Mouse (Mus musculus) left cerebral cortex, adult 2 months (tissue): ENCODE measurements around the gene Hectd3. TPM values are rescaled to one million over a fixed set of nuclear protein-coding genes. Genes with fewer than 3 reads are reported as not detected.

Experiments
- DNase-seq, 2 experiments: peaks; one replicate each; pipeline ENCODE4 v3.0.0; 2021 to 2022; ENCODE audit warnings: low spot score in 2 of 2, mixed read lengths in 1 of 2; ENCODE audit errors: extremely low spot score in 1 of 2
- H3K27ac ChIP-seq: fragments of 200-600 bp; 2 replicates; pipeline ENCODE4 v1.8.1; 2022
- H3K4me3 ChIP-seq: fragments of 200-600 bp; 2 replicates; pipeline ENCODE4 v1.8.1; 2022
- CTCF ChIP-seq: fragments of 200-600 bp; IDR thresholded peaks from 2 replicates; pipeline ENCODE4 v1.8.1; 2022; ENCODE audit warnings: antibody characterized with exemption, mild to moderate bottlenecking, moderate library complexity
- intact Hi-C: fragments of 180-260 bp; cut with DNase I; formaldehyde crosslinking; loops from one replicate; pipeline ENCODE4 v1.15.1; 2025
- total RNA-seq, 2 experiments: library from RNA; stranded (reverse); gene quantifications; 2 replicates each; pipeline ENCODE4 v1.2.3; 2021

The Hectd3 gene
- total RNA-seq, 2 experiments from 2014 or later: 41.9 to 43.6 TPM

- peak within 1 kb of the TSS; percentile 94 for H3K4me3 ChIP-seq
- peak within 1 kb of the TSS; percentile 77 for H3K27ac ChIP-seq
- intact Hi-C loops: loop anchor here (2.0 kb wide), 1 partner anchor 25 kb away; the partner anchor contains the start of genes Hectd3 and Urod
- TF ChIP-seq CTCF: peak; percentile 5
- DNase-seq: peak; percentile 90 to 93
Measured at GRCm38 (mm10) chr4:117019206-117020134, 24.4 kb downstream of the Hectd3 start, which contains the start of gene Eif2b3. Gene Eif2b3, plus strand, starts transcription at chr4:117019402.

GRCm38 (mm10) chr4:117023469-117023868 is 28.4 kb downstream of the Hectd3 start:
- H3K27ac ChIP-seq: no peak overlapping the region
- H3K4me3 ChIP-seq: no peak overlapping the region
- intact Hi-C loops: no loop called here
- DNase-seq: no peak
- TF ChIP-seq CTCF: no peak

- Histone ChIP-seq H3K4me3 (no peak overlapping the region), H3K27ac (no peak overlapping the region)
- intact Hi-C loops: no loop called here
- peak; percentile 46 for TF ChIP-seq CTCF
- no peak for DNase-seq
Measured at GRCm38 (mm10) chr4:117031105-117031504, 36.0 kb downstream of the Hectd3 start.

DNA sequence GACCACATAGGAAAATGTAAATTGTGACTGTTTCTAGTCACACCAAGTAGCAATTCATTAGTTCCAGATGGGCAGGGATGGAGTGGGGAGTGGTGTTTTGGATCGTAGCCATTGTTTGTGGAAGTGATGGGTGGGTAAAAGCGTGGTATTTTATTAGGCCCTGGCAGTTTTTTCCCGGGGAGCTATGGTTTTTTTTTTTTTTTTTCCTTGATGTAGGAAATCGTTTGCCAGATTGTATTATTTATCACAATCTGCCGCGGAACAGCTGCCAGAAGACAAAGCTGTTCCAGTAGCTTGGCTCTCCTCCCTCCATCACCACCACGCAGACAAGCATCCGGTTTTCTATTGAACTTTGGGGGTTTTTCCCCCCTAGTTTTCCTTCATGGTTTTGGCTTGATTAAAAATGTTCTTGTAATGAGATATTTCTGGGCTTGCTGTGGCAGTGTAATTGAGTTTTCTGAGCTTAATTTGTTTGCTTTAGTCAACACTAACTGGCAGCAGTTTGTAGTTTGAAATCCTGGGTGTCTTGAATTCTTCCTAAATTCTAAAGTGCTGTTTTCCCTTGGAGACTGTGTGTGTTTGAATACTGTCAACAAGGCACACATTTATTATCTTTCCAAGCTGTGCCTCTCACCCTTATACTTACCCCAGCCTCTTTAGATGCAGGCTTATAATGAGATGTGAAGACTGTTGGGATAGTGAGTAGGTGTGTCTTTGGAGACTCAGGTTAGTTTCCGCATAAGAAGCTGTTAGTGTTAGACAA is 45.0 kb downstream of the Hectd3 start:
- TF ChIP-seq CTCF: no peak
- DNase-seq: peak; percentile 28 to 44
- no peak overlapping the region for H3K4me3 ChIP-seq
- intact Hi-C loops: no loop called here
- H3K27ac ChIP-seq: peak overlapping the region; percentile 48; the same call in 1 of the 2 replicates

GRCm38 (mm10) chr4:117040791-117041190 is 45.7 kb downstream of the Hectd3 start:
- no peak for TF ChIP-seq CTCF
- intact Hi-C loops: no loop called here
- no peak overlapping the region for H3K4me3 ChIP-seq
- H3K27ac ChIP-seq: peak overlapping the region; percentile 37; the same call in 1 of the 2 replicates
- no peak for DNase-seq

- no peak for TF ChIP-seq CTCF
Measured at GRCm38 (mm10) chr4:117041283-117041721, 46.2 kb downstream of the Hectd3 start.

DNA sequence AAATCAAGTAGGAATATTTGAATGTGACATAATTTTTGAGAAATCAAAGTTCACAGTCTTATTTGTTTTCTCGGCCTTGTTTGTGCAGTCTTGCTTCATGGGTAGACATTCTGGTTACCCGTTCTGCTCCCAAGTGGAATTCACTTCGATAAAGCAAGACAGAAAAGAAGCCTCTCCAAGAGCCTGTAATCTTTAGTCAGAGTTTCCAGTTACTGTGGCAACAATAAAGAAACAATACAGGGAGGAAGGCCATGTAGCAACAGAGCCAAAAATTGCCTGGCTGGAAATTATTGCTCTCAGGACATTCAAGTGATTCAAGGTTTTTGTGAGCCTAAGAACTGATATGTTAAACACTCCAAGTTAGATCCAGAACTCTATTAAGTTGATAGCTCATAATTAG is 53.7 kb downstream of the Hectd3 start:
- no peak overlapping the region for H3K4me3 ChIP-seq
- no peak for TF ChIP-seq CTCF
- intact Hi-C loops: no loop called here
- no peak for DNase-seq
- H3K27ac ChIP-seq: no peak overlapping the region

More at GRCm38 (mm10) chr4:117041283-117041721, 46.2 kb downstream of the Hectd3 start:
- Histone ChIP-seq H3K27ac (no peak overlapping the region; the same call in 1 of the 2 replicates), H3K4me3 (no peak overlapping the region)
- intact Hi-C loops: no loop called here
- DNase-seq: no peak

DNA sequence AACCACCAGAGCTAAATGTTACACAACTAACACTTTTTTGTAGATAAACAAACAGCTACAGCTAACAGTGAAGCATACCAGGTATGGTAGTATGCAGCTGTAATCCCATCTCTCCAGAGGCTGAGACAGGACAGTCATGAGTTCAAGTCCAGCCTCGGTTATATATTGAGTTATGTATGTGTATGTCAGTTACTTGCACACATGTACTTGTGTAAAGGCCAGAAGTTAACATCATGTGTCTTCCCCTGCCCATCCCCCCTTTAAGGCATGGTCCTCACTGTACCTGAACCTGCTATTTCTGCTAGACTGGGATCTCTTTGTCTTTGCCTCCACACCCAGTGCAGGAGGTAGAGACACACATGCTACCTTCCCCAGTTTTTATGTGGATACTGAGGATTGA is 54.4 kb downstream of the Hectd3 start:
- no peak overlapping the region for H3K4me3 ChIP-seq
- no peak for TF ChIP-seq CTCF
- intact Hi-C loops: no loop called here
- no peak overlapping the region for H3K27ac ChIP-seq
- no peak for DNase-seq

DNA sequence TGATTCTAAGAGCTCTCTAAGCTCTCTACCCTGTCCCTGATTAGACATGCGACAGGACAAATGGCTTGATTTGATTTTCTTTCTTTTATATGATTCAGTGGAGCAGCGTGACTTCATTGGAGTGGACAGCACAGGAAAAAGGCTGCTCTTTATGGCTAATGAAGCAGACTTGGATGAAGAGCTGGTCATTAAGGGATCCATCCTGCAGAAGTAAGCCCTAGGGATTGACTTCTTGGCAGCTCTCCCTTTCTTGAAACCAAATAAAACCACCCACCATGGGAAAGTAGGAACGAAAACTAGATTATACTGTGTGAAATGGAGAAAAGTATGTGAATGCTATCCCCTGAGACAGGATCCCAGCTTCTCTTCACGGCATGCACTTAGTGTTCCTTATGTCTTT is 57.5 kb downstream of the Hectd3 start:
- Histone ChIP-seq H3K27ac (no peak overlapping the region), H3K4me3 (no peak overlapping the region)
- DNase-seq: no peak
- intact Hi-C loops: no loop called here
- no peak for TF ChIP-seq CTCF

DNA sequence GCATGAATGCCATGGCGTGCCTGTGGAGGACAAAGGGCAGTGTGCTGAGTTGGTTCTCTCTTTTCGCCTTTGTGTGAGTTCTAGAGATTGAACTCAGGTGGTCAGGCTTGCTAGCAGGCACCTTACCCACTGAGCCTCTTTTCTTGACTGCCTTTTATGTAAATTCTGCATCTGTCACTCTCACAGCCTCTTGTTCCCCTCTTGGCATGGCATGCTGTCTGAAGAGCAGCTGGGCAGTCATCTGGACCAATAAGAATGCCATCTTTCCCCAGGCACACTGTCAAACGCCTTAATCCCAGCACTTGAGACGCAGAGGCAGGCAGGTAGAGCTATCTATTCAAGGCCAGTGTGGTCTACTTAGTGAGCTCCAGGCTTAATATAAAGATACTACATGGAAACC is 58.8 kb downstream of the Hectd3 start:
- intact Hi-C loops: no loop called here
- H3K27ac ChIP-seq: no peak overlapping the region

More for the DNA sequence above, 58.8 kb downstream of the Hectd3 start:
- H3K4me3 ChIP-seq: no peak overlapping the region
- no peak for DNase-seq
- no peak for TF ChIP-seq CTCF

Other genes starting within 250 kb of the Hectd3 start
- 10 to 100 TPM; 13.0 to 13.4 TPM for gene Toe1, start 187.7 kb upstream of the Hectd3 start, total RNA-seq
- gene Mutyh, start 187.6 kb upstream of the Hectd3 start, total RNA-seq: 1 to 10 TPM; 2.5 to 3.8 TPM
- 1 to 10 TPM; 1.4 to 1.6 TPM for gene Hpdl, start 173.6 kb upstream of the Hectd3 start, total RNA-seq
- gene Zswim5, start 117.9 kb upstream of the Hectd3 start, total RNA-seq: 10 to 100 TPM in 1 of 2 experiments, 1 to 10 TPM in 1; 9.3 to 11.0 TPM
- gene Urod, start 904 bp upstream of the Hectd3 start, total RNA-seq: 10 to 100 TPM; 62.2 to 65.5 TPM
- gene Eif2b3, start 24.1 kb downstream of the Hectd3 start, total RNA-seq: 10 to 100 TPM; 14.8 to 21.3 TPM
- 1 to 10 TPM; 1.7 to 3.5 TPM for gene Ptch2, start 100.8 kb downstream of the Hectd3 start, total RNA-seq
- 10 to 100 TPM; 11.5 to 13.2 TPM for gene Btbd19, start 130.4 kb downstream of the Hectd3 start, total RNA-seq
- not detected for gene Tctex1d4, start 131.5 kb downstream of the Hectd3 start, total RNA-seq
- 10 to 100 TPM; 13.7 to 19.6 TPM for gene Plk3, start 138.6 kb downstream of the Hectd3 start, total RNA-seq
- 100 to 1,000 TPM; 512 to 526 TPM for gene Rps8, start 160.9 kb downstream of the Hectd3 start, total RNA-seq
- gene Kif2c, start 187.3 kb downstream of the Hectd3 start, total RNA-seq: not detected